Mouse (Mus musculus) testis, adult 2 months (tissue): ENCODE results near the gene Ttc23.

Experiments used
- CTCF ChIP-seq: fragments of 200-500 bp; IDR thresholded peaks from 2 replicates; pipeline ENCODE4 v1.5.1; 2012; ENCODE audit warnings: low read depth, mild to moderate bottlenecking, inconsistent platforms, low read length, moderate library complexity; ENCODE audit not compliant: control insufficient read depth, insufficient read depth, insufficient replicate concordance
- POLR2A ChIP-seq: fragments of 200-500 bp; IDR thresholded peaks from 2 replicates; pipeline ENCODE4 v1.6.1; 2012; ENCODE audit warnings: low read depth, mild to moderate bottlenecking, inconsistent platforms, low read length, moderate library complexity; ENCODE audit not compliant: control insufficient read depth

DNA sequence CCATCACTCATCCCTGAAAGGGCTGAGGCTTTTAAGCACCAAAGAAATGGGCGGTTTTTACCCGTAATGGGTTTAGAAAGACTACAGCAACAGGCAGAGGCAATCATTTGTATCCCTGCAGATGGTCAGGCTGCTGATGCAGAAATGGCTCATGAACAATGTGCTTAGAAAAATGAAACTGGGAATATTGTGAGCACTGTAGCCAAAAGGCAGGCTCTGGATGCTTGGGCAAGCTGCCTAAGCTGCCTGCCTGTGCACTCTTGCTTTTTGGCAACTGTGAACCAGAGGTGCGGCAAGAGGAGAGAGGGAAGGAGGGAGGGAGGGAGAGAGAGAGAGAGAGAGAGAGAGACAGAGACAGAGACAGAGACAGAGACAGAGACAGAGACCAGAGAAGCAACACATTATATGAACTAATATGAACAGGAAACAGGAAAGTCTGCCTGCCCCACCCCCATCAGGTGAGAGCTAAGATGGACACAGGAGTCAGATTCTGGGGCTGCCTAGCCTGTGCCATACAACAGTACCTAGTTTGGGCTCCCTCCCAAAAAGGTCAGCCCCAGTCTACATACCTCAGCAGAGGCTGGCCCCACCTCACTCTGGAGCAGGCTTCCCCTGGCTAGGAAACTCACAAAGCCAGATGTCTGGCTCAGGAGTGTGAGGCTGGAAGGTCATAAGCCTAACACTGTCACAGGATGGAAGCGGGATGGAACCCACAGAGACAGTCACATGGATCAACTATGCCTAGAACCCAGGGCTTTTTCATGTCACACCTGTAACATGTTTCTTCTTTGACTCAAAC is 102.4 kb downstream of the Ttc23 start:
- TF ChIP-seq POLR2A = no peak
- no peak for TF ChIP-seq CTCF
